Mouse (Mus musculus): ENCODE data around the gene Crtc2. TPM values are rescaled to one million over a fixed set of nuclear protein-coding genes. Genes with fewer than 3 reads are reported as not detected.

The Crtc2 gene
- polyA plus RNA-seq, 1 experiment from 2014 or later, result 9.0 TPM

DNA sequence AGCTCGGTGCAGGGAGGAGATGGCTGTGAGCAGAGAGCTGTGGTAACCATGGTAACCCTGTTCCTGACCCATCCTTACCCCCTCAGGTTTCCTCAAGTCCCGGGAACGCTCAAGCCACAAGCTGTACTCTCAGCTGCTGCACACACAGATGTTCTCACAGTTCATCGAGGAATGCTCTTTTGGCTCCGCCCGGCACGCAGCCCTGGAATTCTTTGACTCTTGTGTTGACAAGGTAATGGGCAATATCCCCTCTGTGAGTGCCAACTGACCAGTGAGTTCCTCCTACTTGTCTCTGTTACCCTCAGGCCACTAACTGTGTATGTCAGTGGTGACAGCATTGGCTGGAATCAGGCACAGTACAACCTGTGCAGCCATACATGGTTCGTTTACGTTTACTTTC is 18.2 kb downstream of the Crtc2 start:
- Histone ChIP-seq H3K27ac (ENCODE audit: low read depth, low read length) (no peak overlapping the region), H3K4me1 (ENCODE audit: control insufficient read depth, insufficient read depth, low read length) (no peaks in the 10 kb centered on the region), H3K4me3 (ENCODE audit: low read depth, low read length) (no peak overlapping the region), H3K9me3 (ENCODE audit: control insufficient read depth, low read length) (no peaks in the 10 kb centered on the region), H3K9ac (ENCODE audit: low read length) (no peak overlapping the region), H3K4me2 (no peak overlapping the region), H3K36me3 (ENCODE audit: control insufficient read depth, insufficient read depth, low read length) (peaks cover 13% of the 10 kb centered on the region; the same call in 1 of the 2 replicates), H3K27me3 (ENCODE audit: control insufficient read depth, insufficient read depth, low read length) (no peaks in the 10 kb centered on the region)
- no peak for DNase-seq (ENCODE audit: low spot score, missing footprints)
- 79% methylated on average over 9 of the region's 9 CpGs for WGBS
- no peak for ATAC-seq (ENCODE audit: low FRiP score)

DNA sequence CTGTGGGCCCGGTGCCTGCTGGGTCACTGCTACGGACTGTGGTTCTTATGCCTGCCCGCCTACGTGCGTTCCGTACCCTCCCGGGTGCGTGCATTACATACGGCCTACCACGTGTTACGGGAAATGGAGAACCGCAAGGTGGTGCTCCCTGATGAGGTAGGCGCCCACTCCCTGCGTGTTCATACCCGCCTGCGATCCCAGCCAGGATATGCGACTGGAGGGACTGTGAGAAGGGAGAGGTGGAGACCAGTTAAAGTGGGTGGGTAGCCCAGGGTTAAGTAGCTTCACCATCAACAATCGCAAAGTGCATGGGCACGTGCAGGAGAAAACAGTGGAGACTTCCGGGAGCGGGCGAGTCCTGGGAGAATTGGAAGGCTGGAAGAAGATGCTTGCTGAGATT is 19.9 kb downstream of the Crtc2 start:
- WGBS, result 93% methylated on average over 22 of the region's 22 CpGs
- H3K4me1 ChIP-seq (ENCODE audit: control insufficient read depth, insufficient read depth, low read length), result no peaks in the 10 kb centered on the region
- ATAC-seq (ENCODE audit: low FRiP score) (no peak), DNase-seq (ENCODE audit: low spot score, missing footprints) (no peak)
- no peak overlapping the region for H3K4me3 ChIP-seq (ENCODE audit: low read depth, low read length)
- no peak overlapping the region for H3K4me2 ChIP-seq
- H3K9me3 ChIP-seq (ENCODE audit: control insufficient read depth, low read length), result no peaks in the 10 kb centered on the region
- H3K27me3 ChIP-seq (ENCODE audit: control insufficient read depth, insufficient read depth, low read length), result no peaks in the 10 kb centered on the region
- H3K36me3 ChIP-seq (ENCODE audit: control insufficient read depth, insufficient read depth, low read length), result peaks cover 17% of the 10 kb centered on the region
- H3K9ac ChIP-seq (ENCODE audit: low read length), result no peak overlapping the region
- no peak overlapping the region for H3K27ac ChIP-seq (ENCODE audit: low read depth, low read length)

DNA sequence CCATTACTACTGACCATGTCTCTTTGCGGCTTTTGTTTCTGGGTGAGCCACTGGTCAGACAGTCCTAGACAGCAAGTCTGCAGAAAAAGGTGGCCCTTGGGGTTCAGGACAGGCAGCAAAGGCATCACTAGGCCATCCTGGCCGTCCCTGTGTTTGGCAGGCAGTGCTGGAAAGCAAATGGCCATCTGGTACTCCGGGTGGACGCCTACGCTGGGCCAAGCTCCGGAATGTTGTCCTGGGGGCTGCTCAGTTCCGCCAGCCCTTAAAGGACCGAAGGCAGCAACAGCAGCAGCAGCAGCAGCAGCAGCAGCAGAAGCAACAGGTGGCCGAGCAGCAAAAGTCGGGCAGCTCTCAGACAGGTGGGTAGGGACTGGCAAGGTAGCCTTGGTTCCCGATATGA is 21.3 kb downstream of the Crtc2 start:
- H3K36me3 ChIP-seq (ENCODE audit: control insufficient read depth, insufficient read depth, low read length), result peaks cover 21% of the 10 kb centered on the region
- H3K4me1 ChIP-seq (ENCODE audit: control insufficient read depth, insufficient read depth, low read length), result no peaks in the 10 kb centered on the region
- no peaks in the 10 kb centered on the region for H3K27me3 ChIP-seq (ENCODE audit: control insufficient read depth, insufficient read depth, low read length)
- no peaks in the 10 kb centered on the region for H3K9me3 ChIP-seq (ENCODE audit: control insufficient read depth, low read length)
- H3K4me3 ChIP-seq (ENCODE audit: low read depth, low read length), result no peak overlapping the region
- no peak overlapping the region for H3K9ac ChIP-seq (ENCODE audit: low read length)
- H3K27ac ChIP-seq (ENCODE audit: low read depth, low read length), result no peak overlapping the region
- 91% methylated on average over 11 of the region's 11 CpGs for WGBS
- DNase-seq (ENCODE audit: low spot score, missing footprints) (no peak), ATAC-seq (ENCODE audit: low FRiP score) (no peak)
- H3K4me2 ChIP-seq, result no peak overlapping the region

DNA sequence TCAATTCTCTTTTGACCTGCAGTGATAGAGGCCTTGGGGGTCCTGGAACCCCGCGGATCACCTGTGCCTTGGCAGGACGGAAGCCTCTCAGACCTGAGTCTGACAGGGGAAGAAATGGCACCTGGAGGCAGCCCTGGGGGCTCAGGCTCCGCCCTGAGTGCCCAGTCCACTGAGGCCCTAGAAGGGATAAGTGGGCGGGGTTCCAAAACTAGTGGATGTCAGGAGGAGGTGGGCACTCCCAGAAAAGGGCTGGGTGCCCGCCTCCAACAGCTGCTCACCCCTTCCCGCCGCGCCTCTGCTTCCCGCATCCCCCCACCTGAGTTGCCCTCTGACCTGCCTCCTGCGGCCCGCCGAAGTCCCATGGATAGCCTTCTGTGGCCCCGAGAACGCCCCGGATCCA is 22.9 kb downstream of the Crtc2 start:
- Histone ChIP-seq H3K27me3 (ENCODE audit: control insufficient read depth, insufficient read depth, low read length) (no peaks in the 10 kb centered on the region), H3K27ac (ENCODE audit: low read depth, low read length) (no peak overlapping the region), H3K36me3 (ENCODE audit: control insufficient read depth, insufficient read depth, low read length) (peaks cover 19% of the 10 kb centered on the region), H3K4me2 (no peak overlapping the region), H3K9me3 (ENCODE audit: control insufficient read depth, low read length) (no peaks in the 10 kb centered on the region), H3K4me3 (ENCODE audit: low read depth, low read length) (no peak overlapping the region), H3K9ac (ENCODE audit: low read length) (no peak overlapping the region), H3K4me1 (ENCODE audit: control insufficient read depth, insufficient read depth, low read length) (no peaks in the 10 kb centered on the region)
- ATAC-seq (ENCODE audit: low FRiP score) (no peak), DNase-seq (ENCODE audit: low spot score, missing footprints) (no peak)
- WGBS, result 39% methylated on average over 16 of the region's 16 CpGs

DNA sequence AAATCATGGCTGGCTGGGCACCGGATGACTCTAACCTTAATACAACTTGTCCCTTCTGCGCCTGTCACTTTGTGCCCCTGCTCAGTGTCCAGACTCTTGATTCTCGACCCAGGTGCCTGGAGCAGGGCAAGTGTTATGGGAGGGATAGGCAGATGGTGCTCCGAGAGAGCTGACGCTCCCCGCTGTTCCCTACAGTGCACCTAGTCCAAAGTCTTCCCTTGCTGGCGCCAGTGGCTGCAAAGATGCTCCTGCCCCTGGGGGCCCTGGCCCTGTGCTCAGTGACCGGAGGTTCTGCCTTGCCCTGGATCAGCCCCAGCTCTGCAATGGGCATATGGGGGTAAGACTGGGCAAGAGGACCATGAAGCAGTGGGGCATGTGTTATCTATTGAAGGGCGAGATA is 23.8 kb downstream of the Crtc2 start:
- ATAC-seq (ENCODE audit: low FRiP score) (no peak), DNase-seq (ENCODE audit: low spot score, missing footprints) (no peak)
- peaks cover 15% of the 10 kb centered on the region for H3K36me3 ChIP-seq (ENCODE audit: control insufficient read depth, insufficient read depth, low read length)
- H3K9me3 ChIP-seq (ENCODE audit: control insufficient read depth, low read length), result no peaks in the 10 kb centered on the region
- H3K9ac ChIP-seq (ENCODE audit: low read length), result no peak overlapping the region
- H3K4me3 ChIP-seq (ENCODE audit: low read depth, low read length), result no peak overlapping the region
- H3K27ac ChIP-seq (ENCODE audit: low read depth, low read length), result no peak overlapping the region
- 91% methylated on average over 9 of the region's 9 CpGs for WGBS
- H3K4me2 ChIP-seq, result no peak overlapping the region
- no peaks in the 10 kb centered on the region for H3K27me3 ChIP-seq (ENCODE audit: control insufficient read depth, insufficient read depth, low read length)
- H3K4me1 ChIP-seq (ENCODE audit: control insufficient read depth, insufficient read depth, low read length), result no peaks in the 10 kb centered on the region

DNA sequence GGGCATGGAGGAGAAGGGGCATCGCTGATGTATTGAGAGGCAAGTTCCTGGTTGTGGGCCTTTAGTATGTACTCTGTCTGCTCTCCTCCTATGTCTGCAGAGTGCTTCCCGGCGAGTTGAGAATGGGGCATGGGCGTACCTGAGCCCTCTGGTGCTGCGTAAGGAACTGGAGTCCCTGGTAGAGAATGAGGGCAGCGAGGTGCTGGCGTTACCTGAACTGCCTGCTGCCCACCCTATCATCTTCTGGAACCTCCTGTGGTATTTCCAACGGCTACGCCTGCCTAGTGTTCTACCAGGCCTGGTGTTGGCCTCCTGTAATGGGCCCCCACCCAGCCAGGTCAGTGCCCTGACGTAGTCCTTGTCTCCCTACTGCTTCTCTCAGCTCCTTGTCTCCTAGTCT is 24.2 kb downstream of the Crtc2 start:
- ATAC-seq (ENCODE audit: low FRiP score), result no peak
- no peak overlapping the region for H3K4me2 ChIP-seq
- DNase-seq (ENCODE audit: low spot score, missing footprints), result no peak
- no peaks in the 10 kb centered on the region for H3K9me3 ChIP-seq (ENCODE audit: control insufficient read depth, low read length)
- H3K4me3 ChIP-seq (ENCODE audit: low read depth, low read length), result no peak overlapping the region
- no peaks in the 10 kb centered on the region for H3K27me3 ChIP-seq (ENCODE audit: control insufficient read depth, insufficient read depth, low read length)
- H3K27ac ChIP-seq (ENCODE audit: low read depth, low read length), result no peak overlapping the region
- no peaks in the 10 kb centered on the region for H3K4me1 ChIP-seq (ENCODE audit: control insufficient read depth, insufficient read depth, low read length)
- WGBS, result 97% methylated on average over 10 of the region's 10 CpGs
- H3K9ac ChIP-seq (ENCODE audit: low read length), result no peak overlapping the region
- peaks cover 13% of the 10 kb centered on the region for H3K36me3 ChIP-seq (ENCODE audit: control insufficient read depth, insufficient read depth, low read length)

DNA sequence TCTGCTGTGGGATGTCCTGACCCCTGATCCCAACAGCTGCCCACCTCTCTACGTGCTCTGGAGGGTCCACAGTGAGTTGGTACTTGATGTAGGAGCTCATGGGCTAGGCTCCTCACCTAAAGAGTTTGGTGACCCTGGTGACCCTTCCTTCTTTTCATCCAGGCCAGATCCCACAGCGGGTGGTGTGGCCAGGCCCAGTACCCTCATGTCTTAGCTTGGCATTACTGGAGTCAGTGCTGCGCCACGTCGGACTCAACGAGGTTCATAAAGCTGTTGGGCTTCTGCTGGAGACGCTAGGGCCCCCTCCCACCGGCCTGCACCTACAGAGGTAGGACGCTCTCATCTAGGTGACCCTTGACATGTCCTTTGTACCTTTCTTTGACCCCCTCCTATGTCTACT is 25.3 kb downstream of the Crtc2 start:
- Histone ChIP-seq H3K9ac (ENCODE audit: low read length) (no peak overlapping the region), H3K27me3 (ENCODE audit: control insufficient read depth, insufficient read depth, low read length) (no peaks in the 10 kb centered on the region), H3K9me3 (ENCODE audit: control insufficient read depth, low read length) (no peaks in the 10 kb centered on the region), H3K4me2 (no peak overlapping the region), H3K4me1 (ENCODE audit: control insufficient read depth, insufficient read depth, low read length) (no peaks in the 10 kb centered on the region), H3K4me3 (ENCODE audit: low read depth, low read length) (no peak overlapping the region), H3K27ac (ENCODE audit: low read depth, low read length) (no peak overlapping the region), H3K36me3 (ENCODE audit: control insufficient read depth, insufficient read depth, low read length) (peaks cover 11% of the 10 kb centered on the region)
- no peak for DNase-seq (ENCODE audit: low spot score, missing footprints)
- no peak for ATAC-seq (ENCODE audit: low FRiP score)
- WGBS, result 92% methylated on average over 9 of the region's 9 CpGs

DNA sequence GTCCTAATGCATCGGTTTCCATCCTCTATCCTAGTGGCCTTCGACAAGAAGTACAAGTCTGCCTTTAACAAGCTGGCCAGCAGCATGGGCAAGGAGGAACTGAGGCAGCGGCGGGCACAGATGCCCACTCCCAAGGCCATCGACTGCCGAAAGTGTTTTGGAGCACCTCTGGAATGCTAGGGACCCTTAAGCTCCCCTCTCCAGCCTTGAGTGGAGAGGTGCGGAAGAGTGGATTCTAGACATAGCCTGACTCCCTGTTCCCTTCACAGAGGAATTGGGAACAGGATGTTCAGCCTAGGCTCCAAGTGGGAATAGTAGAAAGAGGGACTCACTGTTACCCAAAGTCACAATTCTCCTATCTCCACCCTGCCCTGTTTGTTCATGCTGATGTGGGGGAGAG is 25.8 kb downstream of the Crtc2 start:
- Histone ChIP-seq H3K9me3 (ENCODE audit: control insufficient read depth, low read length) (no peaks in the 10 kb centered on the region), H3K4me2 (no peak overlapping the region), H3K4me1 (ENCODE audit: control insufficient read depth, insufficient read depth, low read length) (no peaks in the 10 kb centered on the region), H3K36me3 (ENCODE audit: control insufficient read depth, insufficient read depth, low read length) (peaks cover 11% of the 10 kb centered on the region), H3K9ac (ENCODE audit: low read length) (no peak overlapping the region), H3K4me3 (ENCODE audit: low read depth, low read length) (no peak overlapping the region), H3K27ac (ENCODE audit: low read depth, low read length) (no peak overlapping the region), H3K27me3 (ENCODE audit: control insufficient read depth, insufficient read depth, low read length) (no peaks in the 10 kb centered on the region)
- no peak for DNase-seq (ENCODE audit: low spot score, missing footprints)
- no peak for ATAC-seq (ENCODE audit: low FRiP score)
- WGBS, result 92% methylated on average over 7 of the region's 7 CpGs

DNA sequence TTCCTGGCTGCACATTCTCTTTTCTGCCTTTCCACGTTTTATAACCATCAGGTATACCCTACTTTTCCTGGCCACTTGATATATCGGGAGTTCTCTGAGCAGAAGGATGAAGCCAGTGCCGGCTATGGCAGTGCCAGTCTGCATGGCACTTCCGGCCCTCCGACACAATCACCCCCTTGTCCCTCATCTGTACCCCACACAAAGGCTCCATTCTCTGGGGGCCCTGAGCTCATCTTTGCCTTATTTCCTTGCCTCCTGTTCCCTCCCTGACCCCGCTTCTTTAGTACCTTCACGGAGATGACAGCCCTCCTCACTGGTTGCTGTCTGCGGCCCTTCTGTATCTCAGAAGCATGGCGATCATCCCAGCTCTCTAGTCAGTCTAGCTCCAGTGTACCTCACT is 26.7 kb downstream of the Crtc2 start:
- H3K9ac ChIP-seq (ENCODE audit: low read length), result no peak overlapping the region
- no peaks in the 10 kb centered on the region for H3K9me3 ChIP-seq (ENCODE audit: control insufficient read depth, low read length)
- H3K4me1 ChIP-seq (ENCODE audit: control insufficient read depth, insufficient read depth, low read length), result no peaks in the 10 kb centered on the region
- H3K4me3 ChIP-seq (ENCODE audit: low read depth, low read length), result no peak overlapping the region
- H3K27ac ChIP-seq (ENCODE audit: low read depth, low read length), result no peak overlapping the region
- H3K36me3 ChIP-seq (ENCODE audit: control insufficient read depth, insufficient read depth, low read length), result peaks cover 11% of the 10 kb centered on the region
- WGBS, result 95% methylated on average over 9 of the region's 9 CpGs
- ATAC-seq (ENCODE audit: low FRiP score) (no peak), DNase-seq (ENCODE audit: low spot score, missing footprints) (no peak)
- H3K4me2 ChIP-seq, result no peak overlapping the region
- no peaks in the 10 kb centered on the region for H3K27me3 ChIP-seq (ENCODE audit: control insufficient read depth, insufficient read depth, low read length)

DNA sequence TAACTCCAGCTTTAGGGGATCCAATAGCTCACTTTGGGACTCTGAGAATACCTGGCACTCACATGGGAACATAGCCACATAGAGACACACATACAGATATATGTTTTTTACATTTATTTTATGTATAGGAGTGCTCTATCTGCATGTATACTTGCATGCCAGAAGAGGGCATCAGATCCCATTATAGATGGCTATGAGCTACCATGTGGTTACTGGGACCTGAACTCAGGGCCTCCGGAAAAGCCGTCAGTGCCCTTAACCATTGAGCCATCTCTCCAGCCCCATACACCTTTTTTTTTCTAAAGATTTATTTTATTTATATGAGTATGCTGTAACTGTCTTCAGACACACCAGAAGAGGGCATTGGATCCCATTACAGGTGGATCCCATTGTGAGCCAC is 30.2 kb downstream of the Crtc2 start:
- Histone ChIP-seq H3K9ac (ENCODE audit: low read length) (no peak overlapping the region), H3K4me1 (ENCODE audit: control insufficient read depth, insufficient read depth, low read length) (no peaks in the 10 kb centered on the region), H3K27ac (ENCODE audit: low read depth, low read length) (no peak overlapping the region), H3K4me2 (no peak overlapping the region), H3K36me3 (ENCODE audit: control insufficient read depth, insufficient read depth, low read length) (peaks cover 4% of the 10 kb centered on the region; the same call in 1 of the 2 replicates), H3K9me3 (ENCODE audit: control insufficient read depth, low read length) (no peaks in the 10 kb centered on the region), H3K4me3 (ENCODE audit: low read depth, low read length) (no peak overlapping the region), H3K27me3 (ENCODE audit: control insufficient read depth, insufficient read depth, low read length) (no peaks in the 10 kb centered on the region)
- 91% methylated on average over 2 of the region's 2 CpGs for WGBS
- ATAC-seq (ENCODE audit: low FRiP score) (no peak), DNase-seq (ENCODE audit: low spot score, missing footprints) (no peak)

Data from midbrain, embryonic 11.5 days (tissue).